Mouse (Mus musculus): ENCODE measurements around the gene Ovol3. TPM values are rescaled to one million over a fixed set of nuclear protein-coding genes. Genes with fewer than 3 reads are reported as not detected.
"Not testable (repeated sequence)": the region's sequence is repeated elsewhere in the genome, so short reads cannot be mapped to it uniquely, and the experiment has no call there.

The Ovol3 gene
- polyA plus RNA-seq, 1 experiment, result not detected

GRCm38 (mm10) chr7:30216723-30217151, 18.8 kb downstream of the Ovol3 start:
- WGBS, result 2% methylated on average over 15 of the region's 16 CpGs
- Histone ChIP-seq H3K4me1 (ENCODE audit: control insufficient read depth, insufficient read depth, low read length) (peaks cover 7% of the 10 kb centered on the region), H3K27ac (ENCODE audit: insufficient read depth, low read depth, low read length) (no peak overlapping the region), H3K4me3 (ENCODE audit: insufficient read depth, low read depth, low read length) (no peak overlapping the region)
- TF ChIP-seq CTCF (IDR thresholded peaks at IDR 0.05; ENCODE audit: insufficient read depth, low read depth, low read length) (peak; percentile 76; the same call in 1 of the 2 replicates), POLR2A (IDR thresholded peaks at IDR 0.05; ENCODE audit: insufficient read depth, low read depth, low read length) (no peak)

GRCm38 (mm10) chr7:30215875-30216274, 19.6 kb downstream of the Ovol3 start:
- no peak overlapping the region for H3K27ac ChIP-seq (ENCODE audit: insufficient read depth, low read depth, low read length)
- peaks cover 7% of the 10 kb centered on the region for H3K4me1 ChIP-seq (ENCODE audit: control insufficient read depth, insufficient read depth, low read length)
- no peak for TF ChIP-seq POLR2A (IDR thresholded peaks at IDR 0.05; ENCODE audit: insufficient read depth, low read depth, low read length)
- no peak for TF ChIP-seq CTCF (IDR thresholded peaks at IDR 0.05; ENCODE audit: insufficient read depth, low read depth, low read length)
- no peak overlapping the region for H3K4me3 ChIP-seq (ENCODE audit: insufficient read depth, low read depth, low read length)
- 67% methylated on average over 3 of the region's 3 CpGs for WGBS

GRCm38 (mm10) chr7:30213881-30214280, 21.6 kb downstream of the Ovol3 start:
- 95% methylated on average over 3 of the region's 3 CpGs for WGBS
- no peak overlapping the region for H3K4me3 ChIP-seq (ENCODE audit: insufficient read depth, low read depth, low read length)
- H3K4me1 ChIP-seq (ENCODE audit: control insufficient read depth, insufficient read depth, low read length), result no peaks in the 10 kb centered on the region
- no peak for TF ChIP-seq POLR2A (IDR thresholded peaks at IDR 0.05; ENCODE audit: insufficient read depth, low read depth, low read length)
- TF ChIP-seq CTCF (IDR thresholded peaks at IDR 0.05; ENCODE audit: insufficient read depth, low read depth, low read length), result no peak
- no peak overlapping the region for H3K27ac ChIP-seq (ENCODE audit: insufficient read depth, low read depth, low read length)

- TF ChIP-seq POLR2A (IDR thresholded peaks at IDR 0.05; ENCODE audit: insufficient read depth, low read depth, low read length) (no peak), CTCF (IDR thresholded peaks at IDR 0.05; ENCODE audit: insufficient read depth, low read depth, low read length) (no peak)
- H3K4me3 ChIP-seq (ENCODE audit: insufficient read depth, low read depth, low read length), result no peak overlapping the region
- H3K4me1 ChIP-seq (ENCODE audit: control insufficient read depth, insufficient read depth, low read length), result no peaks in the 10 kb centered on the region
- 46% methylated on average over 4 of the region's 4 CpGs for WGBS
- H3K27ac ChIP-seq (ENCODE audit: insufficient read depth, low read depth, low read length), result no peak overlapping the region
These were observed 24.5 kb downstream of the Ovol3 start for GRCm38 (mm10) chr7:30211025-30211424.

GRCm38 (mm10) chr7:30206364-30206763, 29.2 kb downstream of the Ovol3 start:
- H3K27ac ChIP-seq (ENCODE audit: insufficient read depth, low read depth, low read length), result not testable (repeated sequence)
- 50% methylated on average over 5 of the region's 5 CpGs for WGBS

GRCm38 (mm10) chr7:30205383-30205782, 30.1 kb downstream of the Ovol3 start:
- WGBS, result 3% methylated on average over 2 of the region's 2 CpGs
- Histone ChIP-seq H3K4me3 (ENCODE audit: insufficient read depth, low read depth, low read length) (no peak overlapping the region), H3K4me1 (ENCODE audit: control insufficient read depth, insufficient read depth, low read length) (no peaks in the 10 kb centered on the region), H3K27ac (ENCODE audit: insufficient read depth, low read depth, low read length) (no peak overlapping the region)
- TF ChIP-seq CTCF (IDR thresholded peaks at IDR 0.05; ENCODE audit: insufficient read depth, low read depth, low read length) (no peak), POLR2A (IDR thresholded peaks at IDR 0.05; ENCODE audit: insufficient read depth, low read depth, low read length) (no peak)

More at GRCm38 (mm10) chr7:30206364-30206763, 29.2 kb downstream of the Ovol3 start:
- H3K4me1 ChIP-seq (ENCODE audit: control insufficient read depth, insufficient read depth, low read length); H3K4me3 ChIP-seq (ENCODE audit: insufficient read depth, low read depth, low read length): not testable (repeated sequence)

GRCm38 (mm10) chr7:30204380-30204779, 31.1 kb downstream of the Ovol3 start:
- no peak overlapping the region for H3K27ac ChIP-seq (ENCODE audit: insufficient read depth, low read depth, low read length)
- WGBS, result 29% methylated on average over 8 of the region's 8 CpGs
- no peak for TF ChIP-seq CTCF (IDR thresholded peaks at IDR 0.05; ENCODE audit: insufficient read depth, low read depth, low read length)
- no peak for TF ChIP-seq POLR2A (IDR thresholded peaks at IDR 0.05; ENCODE audit: insufficient read depth, low read depth, low read length)
- no peak overlapping the region for H3K4me3 ChIP-seq (ENCODE audit: insufficient read depth, low read depth, low read length)
- no peaks in the 10 kb centered on the region for H3K4me1 ChIP-seq (ENCODE audit: control insufficient read depth, insufficient read depth, low read length)

- 80% methylated on average over 11 of the region's 11 CpGs for WGBS
- Histone ChIP-seq H3K4me1 (ENCODE audit: control insufficient read depth, insufficient read depth, low read length) (no peaks in the 10 kb centered on the region), H3K4me3 (ENCODE audit: insufficient read depth, low read depth, low read length) (no peak overlapping the region), H3K27ac (ENCODE audit: insufficient read depth, low read depth, low read length) (no peak overlapping the region)
- no peak for TF ChIP-seq POLR2A (IDR thresholded peaks at IDR 0.05; ENCODE audit: insufficient read depth, low read depth, low read length)
- no peak for TF ChIP-seq CTCF (IDR thresholded peaks at IDR 0.05; ENCODE audit: insufficient read depth, low read depth, low read length)
These were observed 32.4 kb downstream of the Ovol3 start for GRCm38 (mm10) chr7:30202895-30203690.

GRCm38 (mm10) chr7:30200661-30201060, 34.9 kb downstream of the Ovol3 start:
- H3K27ac ChIP-seq (ENCODE audit: insufficient read depth, low read depth, low read length); H3K4me3 ChIP-seq (ENCODE audit: insufficient read depth, low read depth, low read length); H3K4me1 ChIP-seq (ENCODE audit: control insufficient read depth, insufficient read depth, low read length): not testable (repeated sequence)
- WGBS, result 96% methylated on average over 5 of the region's 5 CpGs

GRCm38 (mm10) chr7:30200200-30200599, 35.3 kb downstream of the Ovol3 start:
- no peak overlapping the region for H3K27ac ChIP-seq (ENCODE audit: insufficient read depth, low read depth, low read length)
- no peaks in the 10 kb centered on the region for H3K4me1 ChIP-seq (ENCODE audit: control insufficient read depth, insufficient read depth, low read length)
- TF ChIP-seq POLR2A (IDR thresholded peaks at IDR 0.05; ENCODE audit: insufficient read depth, low read depth, low read length) (no peak), CTCF (IDR thresholded peaks at IDR 0.05; ENCODE audit: insufficient read depth, low read depth, low read length) (no peak)
- 65% methylated on average over 5 of the region's 5 CpGs for WGBS
- no peak overlapping the region for H3K4me3 ChIP-seq (ENCODE audit: insufficient read depth, low read depth, low read length)

All from olfactory bulb, adult 2 months (tissue).